Mouse (Mus musculus) thymus, postnatal 25 days (tissue): ENCODE data around the gene Rtl8c.
"Not testable (repeated sequence)": the region's sequence is repeated elsewhere in the genome, so short reads cannot be mapped to it uniquely, and the experiment has no call there.

ENCODE experiments used
- DNase-seq: peaks from one replicate; pipeline ENCODE4 v3.0.0; 2022

Rtl8c gene

GRCm38 (mm10) chrX:53607242-53608121 lies at the start of gene Rtl8c:
Rtl8c (plus strand) TSS chrX:53608032.
- DNase-seq = peak; percentile 71

- no peak for DNase-seq
Measured at GRCm38 (mm10) chrX:53579311-53579710, 28.5 kb upstream of the Rtl8c start.

- not testable (repeated sequence) for DNase-seq
Measured at GRCm38 (mm10) chrX:53581407-53581806, 26.4 kb upstream of the Rtl8c start.

- DNase-seq = not testable (repeated sequence)
Measured at GRCm38 (mm10) chrX:53583404-53583803, 24.4 kb upstream of the Rtl8c start.

DNA sequence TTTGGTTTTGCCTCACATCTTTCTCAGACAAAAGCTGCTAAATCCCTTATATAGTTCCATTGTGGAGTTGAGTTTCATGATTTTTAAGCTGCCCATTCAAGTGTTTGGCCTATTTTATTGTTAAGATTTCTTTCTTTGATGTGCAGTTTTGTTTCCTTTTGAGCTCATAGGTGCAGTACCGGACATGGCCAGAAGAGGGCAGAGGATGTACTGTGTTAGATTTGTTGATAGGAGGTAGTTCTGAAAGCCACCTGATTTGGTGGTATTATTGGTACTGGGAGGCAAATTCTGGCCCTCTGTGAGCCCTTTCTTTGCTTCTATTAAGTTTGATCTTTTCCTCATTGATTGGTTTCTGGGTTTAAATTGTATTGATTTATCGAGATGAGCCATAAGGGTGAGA lies 7.8 kb upstream of the Rtl8c start:
- DNase-seq = peak; percentile 63

GRCm38 (mm10) chrX:53606176-53606575 lies 1.7 kb upstream of the Rtl8c start:
- DNase-seq = not testable (repeated sequence)

- no peak for DNase-seq
Measured at GRCm38 (mm10) chrX:53608122-53608813, 436 bp downstream of the Rtl8c start.

DNA sequence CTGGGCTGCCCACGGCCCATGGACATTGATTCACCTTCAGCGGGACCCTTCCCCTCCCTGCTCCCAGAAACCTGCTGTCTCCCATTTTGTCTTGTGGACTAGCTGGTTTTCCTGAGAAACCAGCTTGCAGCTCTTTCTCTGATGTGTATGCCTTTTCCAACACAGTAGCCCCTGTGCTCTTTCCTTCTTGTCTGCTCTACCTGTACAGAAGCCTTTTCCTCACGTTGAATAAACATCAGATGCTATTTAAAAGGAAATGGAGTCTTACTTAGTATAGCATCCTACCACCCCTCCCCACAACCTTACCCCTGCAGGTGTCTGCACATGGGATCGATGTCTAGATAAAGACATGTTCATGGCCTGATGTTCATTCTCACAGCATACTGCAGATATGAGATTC lies 1.0 kb downstream of the Rtl8c start, which contains the start of gene Gm14597:
Gene Gm14597, minus strand, starts transcription at position 101 of the 400 bp plus-strand sequence.
- DNase-seq = not testable (repeated sequence)

DNA sequence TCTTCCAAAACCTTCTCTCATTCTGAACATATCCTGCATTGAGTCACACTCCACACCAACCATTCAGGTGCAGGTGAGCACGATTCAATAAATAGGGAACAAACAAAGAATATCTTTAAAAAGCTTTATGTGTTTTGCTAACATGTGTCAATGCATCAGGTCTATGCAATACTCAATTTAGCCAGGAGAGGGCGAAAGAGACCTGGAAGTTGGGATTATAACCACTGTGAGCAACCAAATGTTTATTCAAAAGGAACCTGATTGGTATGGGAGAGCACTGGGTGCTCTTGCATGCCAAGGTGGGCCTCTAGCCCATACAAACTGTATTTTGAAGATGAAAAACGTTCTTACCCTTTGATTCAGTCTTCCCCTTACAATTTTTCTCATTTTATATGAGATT lies 2.7 kb downstream of the Rtl8c start:
- DNase-seq = peak; percentile 61

- not testable (repeated sequence) for DNase-seq
Measured at GRCm38 (mm10) chrX:53611395-53611794, 3.6 kb downstream of the Rtl8c start.

- DNase-seq = not testable (repeated sequence)
Measured at GRCm38 (mm10) chrX:53638107-53638506, 30.3 kb downstream of the Rtl8c start.

GRCm38 (mm10) chrX:53642604-53642979 lies 34.8 kb downstream of the Rtl8c start:
- DNase-seq = not testable (repeated sequence)

DNA sequence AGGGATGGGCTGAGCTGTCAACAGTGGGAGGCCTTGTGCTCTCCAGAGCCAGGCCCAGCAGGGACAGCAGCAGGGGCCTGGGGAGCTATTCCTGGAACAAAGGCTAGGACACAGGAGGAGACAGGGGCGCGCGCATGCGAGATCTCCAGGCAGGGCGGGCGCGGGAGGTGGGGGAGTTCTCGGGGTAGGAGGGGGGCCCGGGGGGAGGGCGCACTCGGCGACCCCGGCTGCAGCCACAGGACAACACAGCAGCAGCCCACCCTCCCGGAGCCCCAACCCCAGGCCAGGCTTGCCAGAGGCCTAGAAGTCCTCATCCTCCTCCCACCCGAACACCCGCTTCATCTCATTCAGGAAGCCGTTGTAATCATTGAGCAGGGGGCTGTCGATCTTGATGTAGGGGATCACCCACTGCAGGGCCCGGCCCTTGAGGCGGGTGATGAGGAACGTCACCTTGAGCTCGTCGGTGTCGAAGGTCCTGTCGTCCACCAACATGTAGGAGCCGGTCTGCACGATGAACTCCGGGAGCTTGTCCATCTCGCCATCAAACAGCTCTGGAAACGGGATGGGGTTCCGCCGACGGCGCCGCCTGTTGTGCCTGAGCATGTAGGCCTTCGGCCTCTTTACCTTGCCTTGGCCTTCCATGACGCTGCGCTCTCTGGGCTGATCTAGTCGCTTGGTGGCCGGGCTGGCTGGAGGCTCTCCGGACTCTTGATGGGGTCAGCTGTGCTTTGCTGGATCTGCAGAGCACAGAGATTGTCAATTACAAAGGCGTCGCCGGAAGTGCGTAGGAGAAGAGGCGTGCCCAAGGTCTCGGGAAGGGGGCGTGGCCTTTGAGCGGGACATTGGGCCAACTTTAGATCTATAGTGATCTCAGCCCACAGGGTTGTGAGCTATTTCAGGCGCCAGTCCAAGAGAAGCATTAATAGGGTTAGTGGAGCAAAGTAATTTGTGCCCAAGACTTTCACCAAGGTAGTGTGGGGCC lies 35.4 kb downstream of the Rtl8c start, which contains the start of gene Rtl8a:
Gene Rtl8a, minus strand, starts transcription at position 703 of the 982 bp plus-strand sequence.
- DNase-seq = peak; percentile 69

DNA sequence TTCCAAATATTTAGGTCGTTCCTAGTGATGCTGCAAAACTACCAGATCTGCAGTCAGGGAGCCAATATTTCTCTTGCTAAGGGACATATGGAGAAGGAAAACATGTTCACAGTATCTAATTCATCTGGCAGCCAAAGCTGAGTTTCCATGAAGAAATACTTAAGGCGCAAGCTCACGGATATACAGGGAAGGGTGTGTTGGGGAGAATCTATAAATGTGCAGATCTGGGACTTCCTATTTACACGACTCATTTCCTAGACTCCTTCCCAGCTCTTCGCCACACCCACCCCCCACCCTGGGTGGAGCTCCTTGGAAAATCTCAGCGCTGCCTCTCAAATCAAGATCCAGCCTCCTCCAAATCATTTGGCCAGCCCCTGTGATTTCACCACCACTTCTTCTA lies 38.1 kb downstream of the Rtl8c start:
- DNase-seq = no peak

- DNase-seq = not testable (repeated sequence)
Measured at GRCm38 (mm10) chrX:53652917-53653316, 45.1 kb downstream of the Rtl8c start.
